Mouse (Mus musculus) intestine, embryonic 15.5 days (tissue): ENCODE data around the gene Klhl10. TPM values are rescaled to one million over a fixed set of nuclear protein-coding genes. Genes with fewer than 3 reads are reported as not detected.
A peak's percentile ranks its signal among the peaks of the same experiment; 100 is the strongest.

ENCODE experiments used
- ATAC-seq: fragments of 200-750 bp; cut with Nextera tagmentation; 2 replicates; pipeline ENCODE4 v1.8.0; 2017; ENCODE audit warnings: moderate TSS enrichment, moderate library complexity
- H3K27ac ChIP-seq: fragments of 300-500 bp; sonication (generic); 2 replicates; pipeline ENCODE4 v1.5.1; 2015; ENCODE audit warnings: mild to moderate bottlenecking, inconsistent platforms
- H3K27me3 ChIP-seq: fragments of 300-500 bp; sonication (generic); replicated peaks from 2 replicates; pipeline ENCODE4 v1.6.1; 2015; ENCODE audit warnings: inconsistent platforms
- H3K36me3 ChIP-seq: fragments of 300-500 bp; sonication (generic); 2 replicates; pipeline ENCODE4 v1.6.1; 2015; ENCODE audit warnings: inconsistent platforms
- H3K4me1 ChIP-seq: fragments of 300-500 bp; sonication (generic); replicated peaks from 2 replicates; pipeline ENCODE4 v1.6.1; 2015; ENCODE audit warnings: inconsistent platforms
- H3K4me2 ChIP-seq: fragments of 300-500 bp; sonication (generic); replicated peaks from 2 replicates; pipeline ENCODE4 v1.6.1; 2015; ENCODE audit warnings: mild to moderate bottlenecking, inconsistent platforms
- H3K4me3 ChIP-seq: fragments of 300-500 bp; sonication (generic); replicated peaks from 2 replicates; pipeline ENCODE4 v1.5.1; 2015; ENCODE audit warnings: inconsistent platforms
- H3K9ac ChIP-seq: fragments of 300-500 bp; sonication (generic); 2 replicates; pipeline ENCODE4 v1.6.1; 2015; ENCODE audit warnings: inconsistent platforms
- H3K9me3 ChIP-seq: fragments of 300-500 bp; sonication (generic); 2 replicates; pipeline ENCODE4 v1.6.1; 2016; ENCODE audit warnings: inconsistent platforms
- WGBS: fragments of 180-500 bp; shearing (Covaris S2); methylation state at CpG from one replicate; pipeline ENCODE4 v1.1.7; 2015; 5-methylcytosine and 5-hydroxymethylcytosine counted together
- polyA plus RNA-seq: library from polyadenylated mRNA; unstranded; fragments of >200 nt; fragmentation: Nextera tagmentation; extraction: Ambion mirVana; gene quantifications from 2 replicates; pipeline ENCODE4 v1.2.1, GENCODE M21; 2015

Klhl10 gene
- polyA plus RNA-seq, 1 experiment from 2014 or later, result 0.35 TPM

GRCm38 (mm10) chr11:100472935-100473295, 31.2 kb downstream of the Klhl10 start:
- no peak overlapping the region for H3K9ac ChIP-seq
- no peaks in the 10 kb centered on the region for H3K9me3 ChIP-seq
- peaks cover 10% of the 10 kb centered on the region for H3K4me1 ChIP-seq
- H3K27me3 ChIP-seq, result no peaks in the 10 kb centered on the region
- no peak overlapping the region for H3K4me2 ChIP-seq
- H3K4me3 ChIP-seq, result peak overlapping the region; percentile 96; the same call in 1 of the 2 replicates
- ATAC-seq, result peak; percentile 57
- H3K27ac ChIP-seq, result no peak overlapping the region
- H3K36me3 ChIP-seq, result peaks cover 4% of the 10 kb centered on the region
- 39% methylated on average over 5 of the region's 5 CpGs for WGBS

DNA sequence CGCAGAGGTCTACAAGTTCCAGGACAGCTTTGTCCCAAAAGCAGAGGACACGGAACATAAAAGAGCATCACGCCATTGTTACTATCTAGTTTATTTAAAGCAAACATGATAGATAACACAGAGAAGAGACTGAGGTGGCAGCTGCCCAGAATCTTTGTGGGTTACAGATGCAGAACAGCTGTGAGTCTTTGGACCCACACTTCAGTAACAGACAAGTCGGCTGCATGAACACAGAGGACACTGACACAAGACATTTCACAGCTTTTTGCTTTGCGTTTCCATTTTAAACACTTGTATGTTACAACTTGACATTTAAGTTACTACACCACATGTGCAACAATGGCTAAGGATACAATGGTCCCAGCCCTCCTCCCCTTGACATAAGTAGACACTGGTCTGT, 34.6 kb downstream of the Klhl10 start:
- Histone ChIP-seq H3K27me3 (no peaks in the 10 kb centered on the region), H3K9ac (no peak overlapping the region), H3K27ac (no peak overlapping the region), H3K36me3 (peaks cover 16% of the 10 kb centered on the region), H3K4me1 (peaks cover 2% of the 10 kb centered on the region; the same call in 1 of the 2 replicates), H3K4me2 (no peak overlapping the region), H3K9me3 (no peaks in the 10 kb centered on the region), H3K4me3 (no peak overlapping the region)
- no peak for ATAC-seq
- 80% methylated on average over 5 of the region's 5 CpGs for WGBS

- peaks cover 32% of the 10 kb centered on the region for H3K36me3 ChIP-seq
- no peak overlapping the region for H3K4me2 ChIP-seq
- no peaks in the 10 kb centered on the region for H3K9me3 ChIP-seq
- H3K9ac ChIP-seq, result no peak overlapping the region
- no peak overlapping the region for H3K4me3 ChIP-seq
- 49% methylated on average over 7 of the region's 7 CpGs for WGBS
- ATAC-seq, result no peak
- H3K4me1 ChIP-seq, result no peaks in the 10 kb centered on the region
- no peaks in the 10 kb centered on the region for H3K27me3 ChIP-seq
- H3K27ac ChIP-seq, result no peak overlapping the region
Observed at GRCm38 (mm10) chr11:100479152-100479551, 37.4 kb downstream of the Klhl10 start.

DNA sequence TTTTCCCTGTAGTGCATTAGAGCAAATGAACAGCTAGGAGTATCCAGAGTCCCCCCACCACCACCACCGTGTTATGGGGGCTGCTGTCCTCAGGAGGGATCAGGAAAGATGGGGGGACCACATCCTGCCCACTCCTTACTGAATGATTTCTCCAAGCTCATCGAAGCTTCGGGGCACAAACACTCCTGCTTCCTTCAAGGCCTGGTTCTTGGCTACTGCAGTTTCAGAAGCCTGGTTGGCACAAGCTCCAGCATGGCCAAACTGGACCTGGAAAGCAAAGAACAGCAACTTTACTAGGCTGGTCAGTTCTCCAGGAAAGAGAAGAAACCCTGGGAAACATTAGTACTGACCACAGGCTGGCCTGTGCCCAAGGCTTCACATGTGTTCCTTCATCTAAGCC, 42.7 kb downstream of the Klhl10 start:
- WGBS, result 95% methylated on average over 3 of the region's 3 CpGs
- H3K4me3 ChIP-seq, result no peak overlapping the region

DNA sequence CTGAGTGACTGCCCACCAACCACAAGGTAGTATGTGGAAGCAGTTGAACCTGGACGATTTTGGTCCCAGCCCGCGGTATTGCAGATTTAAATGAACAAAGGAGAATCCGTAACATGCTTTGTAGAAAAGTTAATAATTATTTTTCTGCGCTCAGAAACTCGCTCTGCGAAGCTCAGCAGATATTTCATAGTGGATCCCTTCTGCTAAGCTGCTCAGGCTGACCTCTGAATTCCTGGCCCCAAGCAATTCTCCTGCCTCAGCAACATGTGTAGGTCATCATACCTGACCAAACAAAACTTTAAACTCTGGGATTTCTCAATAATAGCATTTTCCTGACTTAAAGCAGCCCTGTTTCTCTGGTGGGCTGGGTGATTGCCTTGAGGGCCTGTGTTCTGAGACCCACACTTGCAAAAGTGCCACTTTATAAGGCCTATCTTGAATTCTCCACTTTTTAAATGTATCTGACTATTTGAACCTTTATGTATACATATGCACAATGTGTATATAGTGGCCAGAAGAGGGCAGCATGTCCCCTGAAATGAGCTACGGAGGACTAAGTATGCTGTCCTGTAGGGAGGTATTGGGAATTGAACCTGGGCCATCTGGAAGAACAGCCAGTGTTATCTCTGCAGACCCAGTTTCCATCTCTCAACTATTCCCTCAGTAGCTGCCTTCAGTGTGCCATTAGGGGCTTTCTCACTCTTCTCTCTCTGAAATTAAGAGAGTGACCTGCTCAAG, 44.3 kb downstream of the Klhl10 start:
- H3K27me3 ChIP-seq, result no peaks in the 10 kb centered on the region
- no peak overlapping the region for H3K27ac ChIP-seq
- 83% methylated on average over 8 of the region's 8 CpGs for WGBS
- no peak overlapping the region for H3K9ac ChIP-seq
- peaks cover 46% of the 10 kb centered on the region for H3K36me3 ChIP-seq
- no peak overlapping the region for H3K4me3 ChIP-seq
- no peaks in the 10 kb centered on the region for H3K4me1 ChIP-seq
- H3K4me2 ChIP-seq, result no peak overlapping the region
- ATAC-seq, result no peak
- no peaks in the 10 kb centered on the region for H3K9me3 ChIP-seq

More for the DNA sequence above, 42.7 kb downstream of the Klhl10 start:
- Histone ChIP-seq H3K9ac (no peak overlapping the region), H3K4me2 (no peak overlapping the region), H3K4me1 (no peaks in the 10 kb centered on the region), H3K9me3 (no peaks in the 10 kb centered on the region), H3K27me3 (no peaks in the 10 kb centered on the region), H3K27ac (no peak overlapping the region), H3K36me3 (peaks cover 44% of the 10 kb centered on the region)
- no peak for ATAC-seq

GRCm38 (mm10) chr11:100490951-100491350, 49.2 kb downstream of the Klhl10 start:
- Histone ChIP-seq H3K27me3 (no peaks in the 10 kb centered on the region), H3K4me1 (no peaks in the 10 kb centered on the region), H3K9me3 (no peaks in the 10 kb centered on the region), H3K36me3 (peaks cover 46% of the 10 kb centered on the region), H3K4me2 (no peak overlapping the region), H3K9ac (no peak overlapping the region), H3K27ac (no peak overlapping the region), H3K4me3 (no peak overlapping the region)
- WGBS, result 85% methylated on average over 6 of the region's 6 CpGs
- ATAC-seq, result no peak

- H3K36me3 ChIP-seq, result peaks cover 64% of the 10 kb centered on the region
- WGBS, result 89% methylated on average over 12 of the region's 12 CpGs
- H3K4me1 ChIP-seq, result no peaks in the 10 kb centered on the region
- no peak overlapping the region for H3K4me2 ChIP-seq
- ATAC-seq, result no peak
- no peak overlapping the region for H3K4me3 ChIP-seq
- H3K9me3 ChIP-seq, result no peaks in the 10 kb centered on the region
- no peak overlapping the region for H3K9ac ChIP-seq
- H3K27ac ChIP-seq, result no peak overlapping the region
- H3K27me3 ChIP-seq, result no peaks in the 10 kb centered on the region
Observed at GRCm38 (mm10) chr11:100493771-100494170, 52.1 kb downstream of the Klhl10 start.

DNA sequence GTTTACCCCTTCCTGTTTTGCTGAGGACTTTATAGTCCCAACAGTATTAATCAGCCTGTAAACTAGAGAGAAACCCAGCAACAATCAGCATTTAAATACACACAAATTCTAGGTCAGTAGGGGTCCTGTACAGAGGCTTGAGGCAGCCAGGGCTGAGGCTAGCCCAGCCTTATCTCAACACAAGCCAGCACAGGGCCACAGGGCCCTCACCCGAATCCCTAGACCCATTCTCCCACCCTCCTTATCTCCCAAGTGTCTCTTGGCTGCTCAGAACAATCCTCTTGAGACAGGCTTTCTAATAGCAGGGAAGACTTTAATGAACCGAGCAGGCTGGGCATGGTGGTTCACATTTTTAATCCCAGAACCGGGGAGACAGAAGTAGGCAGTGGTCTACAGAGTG, 58.5 kb downstream of the Klhl10 start:
- Histone ChIP-seq H3K9me3 (no peaks in the 10 kb centered on the region), H3K36me3 (peaks cover 71% of the 10 kb centered on the region), H3K9ac (no peak overlapping the region), H3K4me1 (no peaks in the 10 kb centered on the region), H3K27ac (no peak overlapping the region), H3K4me2 (no peak overlapping the region), H3K4me3 (no peak overlapping the region), H3K27me3 (no peaks in the 10 kb centered on the region)
- ATAC-seq, result no peak
- WGBS, result 87% methylated on average over 3 of the region's 3 CpGs

GRCm38 (mm10) chr11:100500651-100501050, 58.9 kb downstream of the Klhl10 start:
- WGBS, result 91% methylated on average over 7 of the region's 7 CpGs
- H3K36me3 ChIP-seq, result peaks cover 72% of the 10 kb centered on the region

DNA sequence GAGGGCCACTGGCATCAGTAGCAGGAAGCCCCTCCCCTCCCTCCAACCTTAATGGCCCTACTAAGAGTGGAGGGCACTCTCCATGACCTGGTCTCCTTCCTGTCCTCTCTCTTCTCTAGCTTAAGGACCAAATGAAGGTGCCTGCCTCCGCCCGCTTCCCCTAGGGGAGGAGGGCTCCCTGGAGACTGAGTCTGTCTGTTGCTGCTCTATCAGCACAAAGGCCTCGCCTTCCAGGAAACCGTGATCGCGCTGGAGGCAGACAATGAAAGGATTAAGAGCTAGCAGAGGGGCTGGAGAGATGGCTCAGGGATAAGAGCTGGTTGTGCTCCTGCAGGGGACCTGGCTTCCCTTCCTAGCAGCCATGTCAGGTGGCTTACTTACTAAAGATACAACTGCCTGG, 59.6 kb downstream of the Klhl10 start:
- WGBS, result 52% methylated on average over 6 of the region's 6 CpGs
- Histone ChIP-seq H3K36me3 (peaks cover 70% of the 10 kb centered on the region), H3K9me3 (no peaks in the 10 kb centered on the region), H3K27ac (no peak overlapping the region), H3K9ac (no peak overlapping the region), H3K27me3 (no peaks in the 10 kb centered on the region), H3K4me1 (no peaks in the 10 kb centered on the region), H3K4me2 (no peak overlapping the region), H3K4me3 (no peak overlapping the region)
- no peak for ATAC-seq

More at GRCm38 (mm10) chr11:100500651-100501050, 58.9 kb downstream of the Klhl10 start:
- H3K4me2 ChIP-seq, result no peak overlapping the region
- no peak overlapping the region for H3K27ac ChIP-seq
- ATAC-seq, result no peak
- H3K9me3 ChIP-seq, result no peaks in the 10 kb centered on the region
- H3K27me3 ChIP-seq, result no peaks in the 10 kb centered on the region
- no peak overlapping the region for H3K9ac ChIP-seq
- no peaks in the 10 kb centered on the region for H3K4me1 ChIP-seq
- no peak overlapping the region for H3K4me3 ChIP-seq

DNA sequence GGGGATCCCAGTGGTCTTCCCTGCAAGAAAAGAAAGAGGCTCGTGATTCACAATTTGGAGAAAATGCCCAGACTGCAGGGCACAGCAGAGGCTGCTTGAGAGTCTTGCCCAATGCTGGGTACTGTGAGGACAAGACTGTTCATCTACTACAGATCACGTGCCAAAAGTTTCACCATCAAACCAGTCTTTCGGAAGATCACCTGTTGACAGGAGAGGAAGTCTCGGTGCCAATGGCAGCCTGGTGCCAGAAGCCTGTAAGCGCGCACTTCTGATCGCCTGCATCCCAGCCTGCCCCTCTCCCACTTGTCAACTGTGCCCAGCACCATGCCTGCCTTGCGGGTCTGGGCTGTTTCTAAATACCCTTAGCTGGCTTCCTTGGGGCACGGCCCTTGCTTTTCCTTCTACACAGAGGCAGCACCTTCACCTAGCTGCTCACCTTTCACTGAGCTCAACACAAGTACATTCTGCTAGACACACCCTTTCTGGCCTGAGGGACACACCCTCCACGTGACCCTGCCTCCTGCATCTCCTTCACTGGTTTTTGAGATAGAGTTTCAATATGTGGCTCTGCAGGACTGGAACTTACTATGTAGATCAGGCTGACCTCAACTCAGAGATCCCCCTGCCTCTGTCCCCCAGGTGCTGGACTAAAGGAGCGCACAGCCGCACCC, 63.4 kb downstream of the Klhl10 start:
- no peak overlapping the region for H3K27ac ChIP-seq
- no peaks in the 10 kb centered on the region for H3K9me3 ChIP-seq
- H3K9ac ChIP-seq, result no peak overlapping the region
- no peaks in the 10 kb centered on the region for H3K4me1 ChIP-seq
- no peak overlapping the region for H3K4me3 ChIP-seq
- no peak overlapping the region for H3K4me2 ChIP-seq
- no peak for ATAC-seq
- H3K27me3 ChIP-seq, result no peaks in the 10 kb centered on the region
- 90% methylated on average over 12 of the region's 12 CpGs for WGBS
- peaks cover 59% of the 10 kb centered on the region for H3K36me3 ChIP-seq

GRCm38 (mm10) chr11:100505997-100506396, 64.3 kb downstream of the Klhl10 start:
- no peak overlapping the region for H3K4me3 ChIP-seq
- no peak overlapping the region for H3K4me2 ChIP-seq
- 92% methylated on average over 8 of the region's 8 CpGs for WGBS
- H3K36me3 ChIP-seq, result peaks cover 60% of the 10 kb centered on the region
- no peak overlapping the region for H3K27ac ChIP-seq
- no peak for ATAC-seq
- H3K4me1 ChIP-seq, result no peaks in the 10 kb centered on the region
- no peak overlapping the region for H3K9ac ChIP-seq
- no peaks in the 10 kb centered on the region for H3K27me3 ChIP-seq
- no peaks in the 10 kb centered on the region for H3K9me3 ChIP-seq
